Mouse (Mus musculus) kidney, adult 9 months (tissue): ENCODE results near the gene Mbnl2.

Source experiments
- DNase-seq: peaks from one replicate; pipeline ENCODE4 v3.0.0; 2022

The Mbnl2 gene

DNA sequence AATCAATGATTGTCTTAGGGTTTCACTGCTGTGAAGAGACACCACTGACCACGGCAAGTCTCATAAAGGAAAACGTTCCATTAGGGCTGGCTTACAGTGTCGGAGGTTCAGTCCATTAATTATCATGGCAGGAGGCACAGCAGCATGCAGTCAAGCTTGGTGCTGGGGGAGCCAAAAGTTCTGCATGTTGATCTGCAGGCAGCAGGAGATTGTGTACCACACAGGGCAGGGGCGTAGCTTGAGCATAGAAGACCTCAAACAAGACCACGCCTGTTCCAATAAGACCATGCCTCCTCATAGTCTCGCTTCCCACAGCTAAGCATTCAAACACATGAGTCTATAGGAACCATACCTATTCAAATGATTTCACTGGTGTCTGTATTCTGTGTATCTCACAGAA lies 85.7 kb downstream of the Mbnl2 start:
- no peak for DNase-seq

DNA sequence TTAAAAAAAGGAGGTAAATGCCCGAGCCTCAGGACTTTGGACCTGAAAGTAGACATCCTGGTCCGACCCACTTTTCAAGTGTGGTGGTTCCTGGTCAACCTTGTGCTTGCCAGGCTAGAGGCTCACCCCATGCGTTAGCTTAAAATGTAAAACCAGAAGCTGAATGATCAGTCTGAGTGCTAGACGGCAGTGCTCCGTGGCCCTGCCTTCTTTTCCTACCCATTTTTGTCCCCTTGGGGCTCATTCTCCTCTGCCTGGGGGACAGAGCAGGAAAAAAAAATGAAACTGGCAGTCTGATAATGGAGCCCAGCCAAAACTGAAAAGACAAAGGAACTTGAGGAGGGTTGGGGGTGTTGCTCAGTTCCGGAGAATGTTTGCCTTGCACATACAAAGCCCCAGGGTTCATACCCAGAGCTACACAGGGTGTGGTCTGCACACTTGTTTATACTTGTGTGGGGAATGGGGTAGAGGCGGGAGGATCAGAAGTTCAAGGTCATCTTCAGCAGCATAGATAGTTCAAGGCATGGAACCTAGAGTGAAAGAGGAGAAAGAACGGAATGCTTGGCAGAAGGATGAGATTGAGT lies 87.0 kb downstream of the Mbnl2 start:
- DNase-seq, result no peak

DNA sequence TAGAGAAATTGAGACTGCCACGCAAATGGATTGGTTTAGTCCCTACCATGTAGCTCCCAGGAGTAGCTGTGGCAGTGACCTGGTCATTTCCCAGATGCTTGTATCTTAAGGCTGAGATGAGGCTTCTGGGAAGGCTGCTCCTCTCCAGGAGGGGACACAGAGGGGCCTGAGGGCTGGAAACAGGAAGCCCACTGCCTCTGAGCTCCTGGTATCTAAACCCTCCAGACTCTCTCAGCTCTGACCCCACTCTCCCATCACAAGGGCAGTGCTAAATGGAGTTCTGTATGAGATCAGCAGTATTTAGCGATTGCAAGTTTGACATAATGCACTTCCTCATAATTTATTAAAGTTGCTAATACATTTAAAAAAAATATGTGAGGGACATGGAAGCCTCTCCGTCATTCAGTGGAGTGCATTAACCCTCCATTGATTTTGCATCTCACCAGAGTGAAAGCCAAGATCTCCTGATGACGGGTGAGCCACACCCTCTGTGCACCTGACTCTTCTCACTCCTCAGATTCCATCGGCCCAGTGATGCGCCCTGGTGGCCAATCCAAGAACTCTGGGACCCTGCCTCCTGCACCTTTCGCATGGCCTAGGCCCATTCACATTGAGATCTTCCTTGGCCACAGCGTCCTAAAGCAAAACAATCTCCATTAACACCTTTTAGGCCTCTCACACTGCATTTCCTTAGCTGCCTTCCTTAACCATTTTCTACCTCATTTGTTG lies 87.8 kb downstream of the Mbnl2 start:
- DNase-seq, result no peak

DNA sequence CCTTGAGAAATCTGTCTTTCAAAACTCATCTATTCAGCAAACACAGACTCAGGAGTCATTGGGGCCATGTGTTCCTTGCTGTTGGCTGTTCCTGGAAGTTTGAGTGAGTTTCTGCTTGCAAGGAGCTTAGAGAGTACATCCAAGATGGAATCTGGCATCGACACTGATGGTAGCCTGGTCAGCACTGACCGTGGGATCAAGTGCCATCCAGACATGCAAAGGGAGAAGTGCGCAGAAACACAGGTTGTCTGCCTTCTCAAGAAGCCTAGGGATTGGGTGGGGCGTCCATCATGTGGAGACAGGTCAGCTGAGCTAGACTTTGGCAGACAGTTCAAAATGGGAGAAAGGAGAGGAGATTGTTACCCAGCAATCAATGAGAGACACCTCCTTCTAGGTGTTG lies 89.6 kb downstream of the Mbnl2 start:
- DNase-seq, result no peak

DNA sequence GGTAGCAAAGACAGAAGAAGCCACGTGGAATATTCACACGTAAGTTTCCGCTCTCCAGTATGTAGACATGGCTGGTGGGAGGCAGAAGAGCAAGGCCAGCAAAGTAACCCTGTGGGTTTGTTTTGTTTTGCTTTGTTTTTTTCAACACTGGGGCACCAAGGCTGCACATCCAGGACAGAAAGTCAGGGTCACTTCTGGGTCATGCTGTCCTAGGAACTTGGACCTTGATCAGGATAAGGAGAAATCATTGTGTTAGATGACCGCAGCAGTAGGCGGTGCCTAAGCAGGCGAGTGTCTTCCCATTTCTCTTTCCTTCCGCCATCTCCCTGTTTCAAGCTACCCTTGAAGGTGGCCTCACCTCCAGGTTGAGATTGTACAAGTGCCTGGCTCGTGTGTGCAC lies 91.5 kb downstream of the Mbnl2 start:
- peak; percentile 72 for DNase-seq

DNA sequence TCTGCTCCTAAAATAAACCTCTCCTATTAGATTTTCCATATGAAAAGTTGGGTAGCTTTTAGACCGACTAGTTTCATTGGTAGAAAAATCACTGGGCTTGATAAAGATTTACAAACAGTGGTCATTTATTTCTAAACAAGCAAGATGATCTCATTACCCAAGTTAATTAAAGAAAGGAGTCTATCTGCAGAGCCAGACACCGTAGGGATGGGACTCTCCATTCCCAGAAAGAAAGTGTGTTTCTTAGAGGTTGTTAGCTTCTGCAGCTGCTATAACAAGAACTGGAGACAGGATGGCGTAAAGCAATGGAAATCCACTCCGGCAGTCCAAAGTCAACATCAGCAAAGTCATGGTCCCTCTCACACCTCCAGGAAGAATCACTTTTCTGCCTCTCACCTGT lies 92.1 kb downstream of the Mbnl2 start:
- DNase-seq, result peak; percentile 54

DNA sequence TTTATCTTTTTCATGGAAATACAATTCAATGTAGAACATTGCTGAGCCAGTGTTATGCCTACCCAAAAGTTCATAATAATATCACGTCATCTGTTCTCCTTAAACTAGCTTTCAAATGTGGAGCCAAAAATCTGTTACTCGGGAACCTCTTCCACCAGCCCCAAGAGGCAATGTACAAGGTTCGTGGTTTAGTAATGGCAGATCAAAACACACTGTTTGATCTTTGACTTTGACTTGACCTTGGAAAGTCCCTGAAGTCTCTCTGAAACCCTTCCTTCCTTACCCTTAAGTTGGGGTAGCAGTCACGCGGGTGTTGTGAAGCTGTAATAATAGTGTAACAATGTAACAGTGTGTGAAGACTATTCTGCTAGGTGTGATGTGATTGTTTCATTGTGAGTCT lies 93.0 kb downstream of the Mbnl2 start:
- peak; percentile 69 for DNase-seq

DNA sequence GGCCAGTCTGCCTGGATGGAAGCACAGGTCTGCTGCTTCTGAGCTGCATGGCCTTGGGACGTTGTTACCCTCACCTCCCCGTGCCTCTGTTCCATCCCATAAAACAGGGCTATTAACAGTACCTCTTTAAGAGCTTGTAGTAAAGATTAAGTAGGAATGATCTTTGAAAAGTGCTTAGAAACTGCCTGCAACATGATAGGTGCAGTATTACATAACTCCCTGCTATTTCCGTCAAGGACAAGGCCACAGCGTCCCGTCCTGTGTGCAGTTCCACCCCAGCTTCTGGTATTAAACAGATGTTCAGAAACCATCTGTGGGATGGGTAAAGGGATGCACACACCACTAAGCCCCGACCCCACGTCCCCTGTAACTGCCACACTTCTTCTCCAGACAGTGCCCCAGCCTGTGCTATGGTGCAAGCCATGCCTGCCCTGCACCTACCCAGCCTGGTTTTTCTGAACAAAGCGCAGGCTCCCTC lies 93.5 kb downstream of the Mbnl2 start:
- peak; percentile 59 for DNase-seq

DNA sequence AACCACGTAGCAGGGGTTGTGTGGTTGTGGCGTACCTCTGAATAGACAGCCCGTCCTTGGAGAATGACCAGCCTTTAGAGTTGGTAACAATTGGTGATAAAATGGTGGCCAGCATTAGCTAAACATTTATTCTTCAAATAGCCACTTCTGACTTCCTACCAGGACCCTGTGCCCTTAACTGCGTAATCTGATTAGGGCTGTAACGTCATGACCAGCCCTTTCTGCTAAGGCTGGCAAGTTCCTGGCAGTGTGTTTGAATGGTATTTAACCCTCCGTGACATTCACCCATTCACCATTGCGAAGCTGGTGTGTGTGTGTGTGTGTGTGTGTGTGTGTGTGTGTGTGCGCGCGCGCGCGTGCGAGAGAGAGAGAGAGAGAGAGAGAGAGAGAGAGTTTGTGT lies 94.6 kb downstream of the Mbnl2 start:
- no peak for DNase-seq

DNA sequence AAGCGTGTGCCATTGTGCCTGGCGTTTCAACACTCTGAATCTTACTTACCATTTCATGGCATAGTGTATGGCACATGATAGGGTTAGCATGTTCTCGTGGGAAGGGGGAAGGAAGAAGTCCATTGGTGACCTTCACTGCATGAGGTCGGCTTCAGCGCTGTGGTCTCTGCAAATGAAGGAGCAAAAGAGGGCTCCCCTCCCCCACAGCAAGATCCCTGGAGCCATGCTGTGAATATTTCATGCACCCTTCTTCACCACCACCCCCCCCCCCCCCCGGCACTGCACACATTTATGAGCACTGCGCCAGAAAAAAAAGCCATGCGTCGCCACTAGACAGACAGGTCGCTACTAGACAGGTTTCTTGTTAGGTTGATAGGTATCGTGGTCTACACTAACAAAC lies 95.2 kb downstream of the Mbnl2 start:
- DNase-seq, result no peak

DNA sequence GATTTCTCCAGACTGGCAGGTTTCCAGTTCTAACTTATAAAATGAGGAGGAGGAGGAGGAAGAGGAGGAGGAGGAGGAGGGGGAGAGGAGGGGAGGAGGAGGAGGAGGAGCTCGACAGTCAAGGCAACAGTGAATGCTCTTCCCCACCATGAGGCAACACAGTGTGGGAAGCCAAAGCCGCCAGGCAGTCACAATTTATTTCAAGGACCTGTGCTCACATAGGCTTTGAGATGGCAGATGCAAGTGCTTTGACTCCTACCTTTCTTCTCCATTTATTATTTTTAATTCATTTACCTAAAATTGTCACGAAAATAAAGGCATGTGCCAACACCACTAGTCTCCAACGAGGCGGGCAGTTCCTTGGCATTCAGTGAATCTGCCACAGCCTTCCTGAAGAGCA lies 95.7 kb downstream of the Mbnl2 start:
- DNase-seq, result no peak

DNA sequence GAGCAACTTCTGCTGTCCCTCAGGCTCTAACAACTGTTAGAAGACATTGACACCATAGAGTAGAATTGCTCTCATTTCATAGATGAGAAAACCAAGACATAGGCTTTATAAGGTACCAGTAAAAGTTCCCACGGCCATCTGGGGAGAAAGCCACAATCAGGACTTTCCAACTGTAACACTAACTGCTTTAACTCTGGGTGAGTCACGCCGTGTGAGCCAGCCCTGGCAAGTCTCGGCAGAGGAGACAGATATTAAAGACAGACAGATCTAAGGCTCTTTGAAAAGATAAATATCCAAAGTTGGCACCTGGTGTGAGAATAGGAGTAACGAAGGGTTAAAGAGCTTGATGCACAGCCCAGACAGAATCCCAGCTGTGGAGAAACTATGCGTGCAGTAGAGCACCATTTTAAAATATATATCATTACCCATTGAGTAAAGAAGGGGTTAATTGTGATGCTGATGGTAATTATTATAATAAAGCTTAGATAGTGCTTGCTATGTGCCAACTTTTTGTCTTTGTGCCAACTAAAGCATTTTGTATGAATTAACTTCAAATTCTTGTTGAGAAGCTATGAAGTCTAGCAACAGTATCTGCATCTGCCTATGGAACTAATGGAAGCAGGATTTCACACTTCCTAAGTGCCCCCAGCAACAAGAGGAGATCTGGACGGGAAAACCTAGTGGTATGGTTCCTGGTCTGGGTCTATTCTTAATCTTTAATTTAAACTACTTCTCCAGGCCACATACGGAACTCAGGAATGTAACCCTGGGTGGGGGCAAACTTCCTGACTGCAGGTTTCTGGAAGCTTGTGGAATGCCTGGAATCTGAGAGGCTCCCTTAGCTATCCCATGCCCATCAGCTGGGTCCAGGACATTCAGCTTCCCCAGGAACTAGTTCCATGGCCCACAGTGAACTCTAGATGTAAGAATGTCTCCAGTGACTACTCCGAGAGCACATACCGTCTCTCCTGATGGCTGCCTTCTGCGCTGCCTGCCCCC lies 97.9 kb downstream of the Mbnl2 start:
- no peak for DNase-seq

DNA sequence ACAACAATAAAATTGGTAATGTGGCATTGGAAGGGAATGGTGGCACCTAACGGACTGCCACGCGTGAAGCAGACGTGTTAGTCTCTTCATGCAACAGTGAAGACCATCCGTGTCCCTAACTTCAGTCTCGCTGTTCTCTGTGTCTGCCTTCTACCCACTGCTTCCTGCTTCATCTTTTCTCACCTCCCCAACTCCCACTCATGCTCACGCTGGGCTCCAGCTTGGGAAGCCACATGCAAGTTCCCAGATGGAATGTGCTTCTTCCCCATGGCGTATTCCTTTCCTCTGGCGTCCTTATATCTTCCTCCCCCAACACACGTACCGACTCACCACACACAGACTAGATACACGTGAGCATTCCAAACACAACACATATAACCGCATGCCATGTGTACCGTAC lies 99.3 kb downstream of the Mbnl2 start:
- DNase-seq, result no peak

DNA sequence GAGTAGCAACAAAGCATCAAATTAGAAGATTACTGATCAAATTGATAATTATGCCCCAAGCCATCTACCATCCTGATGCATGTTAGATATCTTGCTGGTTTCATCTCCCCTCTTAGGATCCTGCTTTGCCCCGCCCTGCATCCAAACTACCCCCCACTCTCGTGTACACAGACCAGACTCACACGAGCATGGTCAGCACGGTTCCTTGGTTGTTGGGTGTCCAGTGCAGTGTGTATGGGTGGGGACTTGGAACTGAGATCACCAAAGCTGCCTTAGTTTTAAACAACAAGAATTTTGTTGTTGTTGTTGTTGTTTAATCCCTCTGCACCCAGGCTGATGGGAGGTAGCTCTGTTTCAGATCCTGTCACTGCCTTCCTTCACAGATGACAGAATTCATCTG lies 101.7 kb downstream of the Mbnl2 start:
- DNase-seq, result no peak

DNA sequence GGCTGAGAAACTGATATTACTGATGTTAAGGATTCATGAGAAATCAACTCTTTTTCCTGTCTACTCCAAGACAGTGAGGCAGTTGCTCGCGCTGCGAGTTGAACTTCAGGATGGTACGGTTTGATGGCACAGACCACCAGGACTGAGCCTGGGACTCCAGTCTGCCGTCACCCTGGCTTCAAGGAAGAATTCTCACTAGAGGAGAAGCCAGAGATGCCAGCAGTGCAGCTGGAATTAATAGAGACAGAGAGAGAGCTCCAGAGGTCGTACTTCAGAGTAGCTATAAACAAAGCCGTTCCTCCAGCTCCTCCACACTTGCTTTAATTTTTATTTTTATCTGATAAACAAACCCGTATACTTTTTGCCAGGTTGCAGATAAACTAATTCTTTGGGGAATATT lies 102.5 kb downstream of the Mbnl2 start:
- DNase-seq, result no peak

DNA sequence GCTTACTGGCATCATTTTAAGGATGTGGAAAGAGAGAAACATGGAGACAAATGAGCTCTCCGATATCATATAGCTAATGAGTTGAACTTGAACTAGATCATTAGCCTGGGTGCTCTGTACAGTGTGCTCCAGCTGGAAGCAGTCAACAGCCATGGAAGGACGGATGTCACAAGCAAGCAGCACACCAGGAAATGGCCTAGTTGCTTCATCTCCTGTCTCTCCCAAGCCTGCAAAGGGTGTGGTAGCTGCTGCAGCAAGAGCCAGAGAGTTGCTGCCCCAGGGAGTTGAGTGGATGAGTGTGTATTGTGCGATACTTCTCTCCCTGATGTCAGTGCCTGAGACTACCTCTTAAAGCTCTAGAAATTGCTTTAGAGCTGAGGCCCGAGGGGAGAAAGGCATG lies 104.2 kb downstream of the Mbnl2 start:
- peak; percentile 40 for DNase-seq

DNA sequence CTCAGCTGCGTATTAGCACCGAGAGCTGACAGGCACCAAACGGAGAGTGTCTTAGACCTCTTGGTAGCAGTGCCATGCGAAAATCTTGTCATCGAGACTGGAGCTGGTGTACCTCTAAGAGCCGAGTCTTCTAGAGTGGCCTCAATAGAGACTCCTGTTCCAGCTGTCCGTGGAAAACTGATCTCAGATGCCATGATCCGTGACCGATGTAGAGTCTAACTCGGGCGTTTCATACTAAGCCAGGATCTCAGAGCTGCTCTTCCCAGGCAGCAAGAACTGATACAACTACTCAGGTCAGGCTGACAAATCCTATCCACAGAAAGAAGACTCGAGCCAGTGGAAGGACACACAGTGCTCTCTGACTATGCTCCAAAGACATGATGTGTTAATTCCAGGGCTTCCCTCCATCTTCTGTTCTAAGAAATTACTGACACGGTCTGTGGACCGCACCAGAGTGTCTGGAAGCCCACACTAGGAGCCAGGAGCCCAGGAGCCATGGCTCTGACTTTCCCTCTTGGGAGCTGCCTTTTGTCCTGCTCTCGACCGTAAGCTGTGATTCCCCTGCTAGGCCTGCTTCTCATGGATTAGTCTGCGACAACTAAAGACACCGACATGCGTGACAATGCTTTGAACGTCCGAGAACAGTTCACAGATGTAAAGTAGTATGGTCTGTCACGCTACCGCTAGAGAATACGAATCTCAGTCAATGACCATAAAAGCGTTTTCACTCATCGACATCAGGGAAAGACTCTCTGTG lies 106.1 kb downstream of the Mbnl2 start:
- peak; percentile 35 for DNase-seq

DNA sequence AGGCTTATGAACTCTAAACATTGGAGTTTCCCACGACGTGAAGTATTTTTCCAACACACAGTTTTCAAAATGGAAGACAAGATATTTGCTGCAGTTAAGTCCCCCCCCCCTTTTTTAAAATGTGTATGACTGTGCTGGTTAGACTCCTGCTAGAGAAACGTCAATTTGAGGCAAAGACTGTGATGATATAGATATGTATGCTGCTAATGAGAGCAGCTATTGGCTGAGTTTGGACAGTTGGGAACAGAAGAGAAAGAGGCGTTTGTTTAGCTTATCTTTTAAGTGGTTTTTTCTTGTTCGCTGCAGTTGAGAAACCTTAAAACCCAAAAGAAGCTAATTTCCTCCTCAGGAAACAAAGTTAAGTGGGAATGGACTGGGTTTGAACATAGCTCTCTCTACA lies 106.7 kb downstream of the Mbnl2 start:
- DNase-seq, result no peak

DNA sequence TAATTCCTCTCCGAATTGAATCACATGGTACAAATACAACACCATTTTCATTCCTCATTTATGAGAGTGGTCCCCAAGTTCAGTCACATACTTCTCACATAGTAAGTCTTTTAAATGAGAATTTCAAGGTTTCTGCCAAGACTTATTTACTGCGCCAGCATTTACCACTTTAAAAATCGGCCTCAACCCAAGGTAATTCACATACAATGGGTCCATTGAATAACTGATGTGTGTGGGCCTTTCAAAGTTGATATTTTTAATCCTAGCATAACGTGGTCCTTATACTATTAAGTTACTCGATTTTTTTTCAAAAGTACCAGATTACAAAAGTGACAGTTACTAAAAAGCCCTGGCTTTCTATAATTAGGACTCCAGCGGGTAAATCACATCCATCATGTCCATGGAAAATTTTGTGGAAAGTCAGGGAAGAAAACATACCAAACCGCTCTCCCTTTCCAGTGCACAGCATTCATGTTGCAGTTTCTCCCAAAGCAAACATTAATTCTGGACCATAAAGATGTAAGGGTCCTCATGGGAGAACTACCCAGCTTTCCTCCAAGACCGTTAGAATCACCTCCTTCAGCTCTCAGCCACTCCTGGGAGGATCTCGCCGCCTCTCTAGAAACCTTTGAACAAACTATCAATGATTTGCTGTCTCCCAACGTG lies 107.8 kb downstream of the Mbnl2 start:
- no peak for DNase-seq

DNA sequence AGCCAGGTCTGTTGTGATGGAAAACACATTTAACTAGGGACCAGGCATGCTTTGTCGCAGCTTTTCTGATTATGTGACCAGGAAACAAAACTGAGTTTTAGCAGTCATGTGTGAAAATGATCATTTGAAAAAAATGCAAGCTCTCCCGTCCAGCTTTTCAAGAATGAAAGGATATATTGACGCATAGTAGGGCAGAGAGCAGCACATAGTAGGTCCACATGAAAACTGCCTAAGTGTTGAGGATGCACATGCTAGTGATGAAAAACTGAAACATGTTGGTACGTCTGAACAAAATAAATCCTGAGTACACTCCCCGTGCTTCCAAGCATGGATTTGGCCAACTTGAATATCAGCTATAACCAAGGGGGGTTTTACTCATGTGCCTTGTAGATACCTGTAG lies 109.1 kb downstream of the Mbnl2 start:
- no peak for DNase-seq

DNA sequence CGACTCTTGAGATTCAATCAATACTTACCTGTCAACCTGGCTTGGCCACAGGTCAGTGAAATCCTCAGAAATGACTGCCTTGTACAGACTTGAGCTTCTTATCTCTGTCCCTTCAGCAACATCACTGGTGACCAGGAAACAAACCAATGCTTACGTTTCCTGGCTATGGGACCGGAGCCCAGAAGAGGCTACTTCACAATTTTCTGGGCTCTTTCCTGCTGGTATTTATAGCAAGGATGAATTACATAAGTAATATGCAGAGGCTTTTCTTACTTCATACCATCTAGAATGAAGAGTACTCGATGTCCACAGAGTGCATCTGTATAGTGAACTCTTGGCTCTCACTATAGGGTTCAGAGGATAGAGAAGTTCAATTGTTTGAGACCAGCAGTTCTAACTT lies 111.8 kb downstream of the Mbnl2 start:
- peak; percentile 36 for DNase-seq
